Mouse (Mus musculus) A20 (cell line): ENCODE results near the gene Tgds.
A peak's percentile ranks its signal among the peaks of the same experiment; 100 is the strongest.
"Not testable (repeated sequence)": the region's sequence is repeated elsewhere in the genome, so short reads cannot be mapped to it uniquely, and the experiment has no call there.

Experiments used
- DNase-seq: peaks from one replicate; pipeline ENCODE4 v3.0.0-alpha.2; 2011; ENCODE audit warnings: low read depth, low spot score

Tgds gene

GRCm38 (mm10) chr14:118131931-118132641, 469 bp downstream of the Tgds start:
- no peak for DNase-seq

DNA sequence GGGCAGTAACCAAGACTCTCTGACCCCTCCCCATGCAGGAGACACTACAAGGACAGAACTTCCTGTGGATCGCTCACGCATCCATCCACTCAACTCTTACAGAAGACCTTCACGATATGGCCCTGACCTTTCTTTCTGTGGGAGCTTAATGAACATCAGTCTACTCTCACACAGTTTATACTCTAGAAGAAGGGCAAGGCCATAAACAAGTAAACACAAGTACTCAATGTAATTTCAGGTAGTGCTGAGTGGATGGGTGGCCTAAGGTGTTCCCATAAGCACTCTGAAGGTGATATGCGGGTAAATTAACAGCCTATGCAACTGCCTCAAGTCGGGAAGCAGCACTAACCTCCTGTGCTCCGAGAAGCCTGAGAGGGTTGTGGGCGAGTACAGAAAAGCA, 1.1 kb downstream of the Tgds start:
- DNase-seq, result no peak

DNA sequence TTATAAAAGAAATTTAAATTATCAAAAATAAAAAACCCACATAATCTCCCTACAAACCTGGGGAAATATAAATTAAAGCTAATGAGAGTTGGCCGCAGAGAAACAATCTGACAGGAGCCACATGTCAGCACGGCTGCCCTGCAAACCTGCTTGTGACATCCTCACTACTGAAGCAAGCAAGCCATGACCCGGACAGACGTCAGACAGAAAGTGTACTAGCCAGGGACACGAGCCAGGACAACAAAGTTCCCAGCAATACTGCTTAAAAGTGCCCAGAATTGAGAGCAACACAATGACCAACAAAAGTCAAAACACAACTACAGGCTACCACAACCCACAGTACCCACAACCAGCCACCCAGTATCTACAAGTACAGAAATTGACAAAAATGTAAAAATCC, 6.3 kb downstream of the Tgds start:
- DNase-seq, result no peak

DNA sequence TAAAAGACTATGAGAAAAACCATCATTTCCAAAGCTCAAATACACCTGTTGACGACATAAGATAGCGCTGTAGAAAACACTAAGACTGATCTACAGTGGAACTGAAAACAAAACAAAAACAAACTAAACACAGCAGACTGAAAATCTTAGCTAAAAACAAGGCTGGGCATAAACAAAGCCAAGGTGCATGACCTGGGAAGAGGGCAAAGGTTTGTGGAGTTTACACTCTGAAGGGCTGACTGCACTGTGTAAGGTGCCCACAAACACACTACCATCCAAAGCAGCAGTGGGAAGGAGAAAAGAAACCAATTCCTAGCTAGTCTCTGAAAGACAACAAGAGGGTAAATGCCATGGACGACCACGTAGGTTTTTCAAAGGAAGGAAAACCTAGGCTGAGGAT, 7.8 kb downstream of the Tgds start:
- no peak for DNase-seq

DNA sequence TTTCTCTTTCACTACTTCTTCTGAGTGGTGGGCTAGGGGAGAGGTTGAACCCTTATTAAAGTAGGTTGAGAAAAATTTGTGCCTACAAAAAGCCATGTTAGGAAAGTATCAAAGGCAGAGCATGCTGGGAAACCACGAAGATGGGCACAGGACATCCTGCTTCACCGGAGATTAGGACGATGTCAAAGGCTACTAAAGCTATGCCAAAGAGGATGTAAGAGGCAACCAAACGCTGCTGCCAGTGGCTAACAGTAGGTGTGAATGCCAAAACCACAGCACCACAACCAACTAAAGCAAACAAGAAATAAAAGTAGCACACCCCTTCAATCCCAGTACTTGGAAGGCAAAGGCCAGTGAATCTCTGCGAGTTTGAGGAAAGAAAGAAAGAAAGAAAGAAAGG, 8.4 kb downstream of the Tgds start:
- DNase-seq, result no peak

DNA sequence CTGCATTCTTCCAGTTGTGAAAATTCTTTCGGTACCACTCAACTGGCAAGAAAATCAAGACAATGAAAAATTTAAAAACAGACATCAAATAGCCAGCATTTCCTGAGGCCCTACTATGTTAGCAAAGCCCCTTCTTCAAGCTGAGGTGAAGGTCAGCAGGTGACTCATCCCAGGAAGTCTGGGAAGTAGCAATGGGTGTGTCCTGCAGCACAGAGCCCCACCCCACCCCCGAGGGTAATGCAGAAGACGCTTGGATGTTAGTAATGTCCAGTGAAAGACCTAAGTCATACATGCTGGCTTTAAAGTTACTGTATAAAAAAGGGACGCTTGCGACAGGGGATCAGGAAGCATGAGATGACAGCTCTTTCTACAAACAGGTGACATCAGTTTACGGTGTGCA, 19.4 kb downstream of the Tgds start:
- no peak for DNase-seq

DNA sequence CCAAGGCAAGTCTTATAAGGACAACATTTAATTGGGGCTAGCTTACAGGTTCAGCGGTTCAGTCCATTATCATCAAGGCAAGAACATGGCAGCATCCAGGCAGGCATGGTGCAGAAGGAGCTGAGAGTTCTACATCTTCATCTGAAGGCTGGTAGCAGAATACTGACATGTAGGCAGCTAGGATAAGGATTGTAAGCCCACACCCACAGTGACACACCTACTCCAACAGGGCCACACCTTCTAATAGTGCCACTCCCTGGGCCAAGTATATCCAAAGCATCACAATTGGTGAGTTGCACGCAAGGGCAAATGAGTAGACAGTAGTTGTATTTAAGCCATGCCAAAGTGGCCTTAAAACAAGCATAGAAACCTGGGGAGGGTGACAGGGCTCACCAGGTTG, 25.1 kb downstream of the Tgds start:
- not testable (repeated sequence) for DNase-seq

GRCm38 (mm10) chr14:118101227-118101990, 31.1 kb downstream of the Tgds start:
- no peak for DNase-seq

- DNase-seq, result no peak
These were observed 34.3 kb downstream of the Tgds start for GRCm38 (mm10) chr14:118098265-118098664.

GRCm38 (mm10) chr14:118089806-118090392, 42.7 kb downstream of the Tgds start:
- peak; percentile 85 for DNase-seq

GRCm38 (mm10) chr14:118089215-118089805, 43.2 kb downstream of the Tgds start:
- DNase-seq, result peak; percentile 94

DNA sequence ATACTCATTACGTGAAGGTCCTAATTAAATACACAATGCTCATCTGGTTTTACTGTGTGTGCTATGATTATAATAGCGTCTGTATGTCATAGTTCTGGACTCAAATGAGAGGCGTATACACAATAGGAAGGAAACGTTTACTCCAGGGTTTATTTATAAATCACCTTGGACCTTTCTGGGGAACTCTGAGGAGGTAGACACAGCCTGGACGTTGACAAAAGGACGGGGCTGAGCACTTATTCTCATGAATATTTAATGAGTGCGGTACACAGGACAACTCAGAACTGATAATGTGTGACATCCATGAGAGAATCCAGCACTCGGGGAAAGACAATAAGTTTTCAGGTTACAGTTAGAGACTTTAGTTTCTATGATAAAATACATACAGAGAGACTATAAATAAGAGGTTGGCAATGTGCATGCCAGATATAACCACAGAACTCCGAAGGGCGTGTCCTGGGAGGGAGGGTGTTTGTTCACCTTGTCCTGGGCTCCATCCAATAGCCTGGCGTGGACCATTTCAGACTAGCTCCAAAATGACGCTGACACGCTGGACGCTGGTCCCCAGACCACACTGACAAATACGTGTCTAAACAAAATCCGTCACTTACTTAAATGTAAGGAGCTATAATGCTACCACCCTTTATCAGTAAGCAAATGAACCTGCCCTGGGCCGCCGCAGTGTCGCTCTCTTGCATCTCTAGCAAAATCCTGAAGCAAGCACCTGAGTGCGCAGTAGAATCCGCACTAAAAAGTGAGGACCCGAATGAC, 43.9 kb downstream of the Tgds start:
- no peak for DNase-seq

DNA sequence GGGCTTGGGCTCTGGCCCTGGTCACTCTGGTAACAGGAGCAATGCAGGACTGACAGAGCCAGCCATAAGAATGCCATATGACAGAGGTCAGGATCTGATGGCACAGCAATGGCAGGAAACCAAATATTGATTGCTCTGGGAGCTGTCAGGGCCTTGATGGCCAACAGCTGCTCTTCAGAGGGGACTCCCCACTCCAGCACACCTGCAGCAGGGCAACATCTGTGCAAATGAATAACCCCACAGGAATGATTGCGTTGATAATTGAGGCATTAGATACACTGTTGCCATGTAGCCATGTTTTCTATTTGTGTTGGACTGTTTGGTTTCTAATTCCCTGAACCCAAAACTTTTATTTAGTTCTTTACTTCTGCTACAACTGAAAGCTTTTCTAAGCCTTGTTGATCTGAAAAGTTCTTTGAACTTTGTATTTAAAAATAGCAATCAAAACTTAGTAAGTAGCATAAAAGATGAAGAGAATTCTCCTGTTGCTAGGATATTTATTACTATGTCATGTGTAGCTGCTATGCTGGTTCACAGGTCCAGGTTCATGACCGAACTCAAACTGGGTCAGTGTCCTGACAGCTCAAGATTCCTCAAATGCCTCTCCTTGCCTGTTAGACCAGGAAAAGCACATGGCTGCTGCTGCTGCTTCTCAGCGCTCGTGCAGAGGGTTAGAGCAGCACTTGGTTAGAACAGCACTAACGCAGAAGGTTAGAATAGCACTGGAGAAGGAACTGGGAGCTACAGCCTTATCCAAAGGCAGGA, 46.1 kb downstream of the Tgds start:
- DNase-seq, result peak; percentile 80

DNA sequence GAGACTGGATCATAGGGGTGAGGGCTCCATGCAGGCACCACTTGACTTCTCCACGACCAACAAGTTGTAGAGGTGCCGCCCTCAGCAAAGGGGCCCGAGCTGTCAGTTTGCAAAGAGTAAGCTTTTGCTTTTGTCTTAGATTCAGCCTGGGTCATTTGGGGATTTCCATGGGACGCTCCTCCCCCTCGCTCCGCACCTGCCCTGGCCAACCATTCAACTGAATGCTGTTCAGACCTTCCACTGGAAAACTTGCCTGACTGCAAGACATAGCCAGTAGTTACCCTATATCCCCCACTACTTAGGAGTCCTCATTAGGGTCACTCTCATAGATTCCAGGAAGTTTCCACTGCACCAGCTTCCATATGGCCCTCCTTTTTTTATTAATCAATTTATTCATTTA, 48.7 kb downstream of the Tgds start:
- DNase-seq, result peak; percentile 26

- DNase-seq, result no peak
These were observed 51.9 kb downstream of the Tgds start for GRCm38 (mm10) chr14:118080606-118081005.

DNA sequence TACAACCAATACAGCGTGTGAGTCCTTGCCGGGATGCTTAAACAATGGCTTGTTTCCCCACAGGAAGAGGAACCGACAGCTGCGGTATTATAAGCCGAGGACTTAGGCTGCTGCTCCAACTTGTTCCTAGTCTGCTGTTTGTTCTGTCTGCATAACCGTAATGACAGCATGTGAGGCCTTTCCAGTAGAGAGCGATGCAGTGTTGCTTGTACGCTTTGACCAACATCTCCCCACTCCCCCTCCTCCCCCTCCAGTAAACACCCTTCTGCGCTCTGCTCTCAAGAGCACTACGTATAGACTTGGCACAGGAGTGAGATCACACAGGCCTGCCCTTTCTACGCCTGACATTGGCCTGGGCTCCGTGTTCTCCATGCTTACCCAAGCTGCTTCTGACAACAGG, 62.5 kb downstream of the Tgds start:
- no peak for DNase-seq

DNA sequence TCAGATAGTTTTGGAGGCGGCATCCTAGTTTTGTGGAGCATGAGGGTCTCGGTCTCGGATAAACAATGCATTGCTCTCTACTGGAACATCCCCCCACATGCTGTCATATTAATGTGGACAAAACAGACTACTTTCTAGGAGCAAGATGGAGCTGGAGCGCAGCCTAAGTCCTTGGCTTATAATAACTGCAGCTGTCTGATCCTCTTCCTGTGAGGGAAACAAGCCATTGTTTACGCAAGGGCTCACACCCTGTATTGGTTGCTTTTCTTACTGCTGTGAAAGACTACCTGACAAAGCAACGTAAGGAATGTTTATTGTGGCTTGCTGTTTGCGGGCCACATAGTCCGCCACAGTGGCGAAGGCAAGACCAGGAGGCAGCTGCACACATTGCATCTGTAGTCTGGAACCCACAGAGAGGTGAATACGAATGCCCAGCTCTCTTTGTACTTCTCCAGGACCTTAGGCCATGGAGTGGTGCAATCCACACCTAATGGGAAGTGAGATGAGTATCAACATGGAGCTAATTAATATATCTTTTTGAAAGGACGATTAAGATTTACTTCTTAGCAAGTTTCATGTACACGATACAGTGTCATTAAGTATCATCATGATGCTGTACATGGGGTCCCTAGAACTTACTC, 63.0 kb downstream of the Tgds start:
- DNase-seq, result no peak
